Mouse (Mus musculus) testis, adult 10 weeks (tissue): ENCODE data around the gene Shisa3. TPM values are rescaled to one million over a fixed set of nuclear protein-coding genes. Genes with fewer than 3 reads are reported as not detected.

Source experiments
- polyA plus RNA-seq: library from polyadenylated mRNA; stranded (reverse); fragments of 350-450 nt; fragmentation: Illumina TruSeq; extraction: RNeasy Lipid Tissue Mini Kit (QIAGEN cat#74804); gene quantifications from one replicate; pipeline ENCODE4 v1.2.3, GENCODE M21; 2014; ENCODE audit warnings: low read depth, low replicate concordance

Gene Shisa3
- polyA plus RNA-seq = 32.8 TPM

GRCm38 (mm10) chr5:67607804-67608673, at the start of gene Shisa3:
Shisa3 (plus strand) TSS chr5:67607882.

Other genes starting within 250 kb of the Shisa3 start
- gene Bend4, start 179.6 kb upstream of the Shisa3 start, polyA plus RNA-seq = 12.4 TPM
- 3.9 TPM for gene Atp8a1, start 239.6 kb downstream of the Shisa3 start, polyA plus RNA-seq